Mouse (Mus musculus) layer of hippocampus, postnatal 14 days (tissue): Measurements from ENCODE around the gene Olfr1477. TPM values are rescaled to one million over a fixed set of nuclear protein-coding genes. Genes with fewer than 3 reads are reported as not detected.
"Not testable (repeated sequence)": the region's sequence is repeated elsewhere in the genome, so short reads cannot be mapped to it uniquely, and the experiment has no call there.

ENCODE experiments used
- DNase-seq, 2 experiments: peaks; one replicate each; pipeline ENCODE4 v3.0.0; 2021 to 2022; ENCODE audit warnings: low spot score in 2 of 2, mixed read lengths in 1 of 2
- long read RNA-seq, 2 experiments: library from polyadenylated mRNA; stranded (forward); transcript quantifications; one replicate each; pipeline ENCODE4 v2.0.0; 2021
- total RNA-seq, 2 experiments: library from RNA; stranded (reverse); gene quantifications; 2 replicates each; pipeline ENCODE4 v1.2.3; 2021

Gene Olfr1477
- total RNA-seq, result not detected
- long read RNA-seq, experiment 1, result 0 reads
- long read RNA-seq, experiment 2, result 0 reads

DNA sequence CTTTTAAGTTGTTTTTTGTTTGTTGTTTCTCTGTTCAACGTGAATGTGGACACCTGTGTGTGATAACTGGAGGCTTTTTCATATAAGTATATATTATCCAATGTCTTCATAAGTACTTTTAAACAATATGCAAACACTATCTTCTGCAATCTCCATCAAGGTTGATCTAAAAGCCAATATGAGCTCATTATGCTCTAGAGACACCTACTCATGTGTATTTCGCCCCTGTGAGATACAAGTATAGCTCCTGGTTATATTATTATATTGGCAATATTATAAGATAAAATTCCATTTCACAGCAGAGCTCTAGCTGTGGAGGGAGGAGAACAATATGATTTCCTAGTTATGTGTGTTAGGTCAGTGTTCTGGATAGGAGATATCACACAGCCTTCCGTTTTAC, at the start of gene Olfr1477:
TSS of gene Olfr1477 (plus strand) at position 301 of the 400 bp plus-strand sequence.
- no peak for DNase-seq

DNA sequence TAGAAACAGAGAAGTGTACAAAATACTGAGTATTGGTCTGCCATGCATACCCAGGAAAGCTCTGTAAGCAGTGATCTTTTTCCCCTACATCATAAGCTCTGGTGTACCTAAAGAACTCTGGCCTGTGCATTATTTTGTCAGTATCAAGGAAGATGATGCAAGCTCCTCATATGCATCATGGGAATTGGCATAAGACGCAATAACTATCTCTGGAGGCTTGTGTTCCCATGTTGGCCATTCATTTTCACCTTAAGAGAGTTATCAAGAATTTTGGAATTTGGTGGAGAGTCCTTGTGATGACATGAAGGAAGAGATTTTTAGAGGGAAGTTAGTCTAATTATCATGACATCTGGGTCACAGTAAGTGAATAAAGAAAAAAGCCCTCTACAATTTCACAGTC, 44.4 kb upstream of the Olfr1477 start, which contains the start of gene Olfr1472:
TSS of gene Olfr1472 (minus strand) at position 101 of the 400 bp plus-strand sequence.
- no peak for DNase-seq

DNA sequence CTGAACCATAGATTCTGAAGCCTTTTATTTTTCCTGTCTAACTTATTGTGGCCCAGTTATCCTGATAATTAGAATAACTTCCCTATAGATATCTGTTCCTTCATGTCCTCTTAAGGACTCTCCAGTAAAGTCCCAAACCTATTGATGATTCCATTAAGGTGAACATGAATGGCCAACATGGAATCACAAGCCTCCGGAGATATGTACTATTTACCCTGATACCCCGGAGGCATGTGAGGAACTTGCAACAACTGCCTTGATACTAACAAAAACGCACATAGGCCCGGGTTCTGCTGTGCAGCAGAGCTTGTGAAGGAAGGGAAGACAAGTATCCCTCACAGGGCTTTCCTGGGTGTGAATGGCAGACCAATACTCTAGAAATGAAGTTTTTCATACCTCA, 31.1 kb upstream of the Olfr1477 start, which contains the start of gene Olfr1474:
TSS of gene Olfr1474 (plus strand) at position 301 of the 400 bp plus-strand sequence.
- DNase-seq, result not testable (repeated sequence)

DNA sequence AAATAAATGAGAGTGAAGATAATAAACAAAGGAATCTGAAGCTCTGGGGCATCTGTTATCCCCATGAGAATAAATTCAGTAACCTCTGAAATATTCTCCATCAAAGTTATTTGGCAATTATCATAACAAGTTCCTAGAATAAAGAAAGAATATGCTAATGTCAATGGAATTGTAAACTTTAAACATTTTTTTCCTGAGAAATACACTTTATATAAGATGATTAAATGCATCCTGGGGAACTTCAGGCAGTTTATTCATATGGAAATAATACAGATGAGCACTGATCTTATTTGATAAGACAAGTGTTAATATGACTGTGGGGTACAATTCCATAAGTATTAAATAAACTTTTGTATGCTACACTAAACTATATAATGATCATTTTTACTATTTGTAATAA, 20.2 kb upstream of the Olfr1477 start, which contains the start of gene Olfr1475:
TSS of gene Olfr1475 (minus strand) at position 101 of the 400 bp plus-strand sequence.
- DNase-seq, result no peak

DNA sequence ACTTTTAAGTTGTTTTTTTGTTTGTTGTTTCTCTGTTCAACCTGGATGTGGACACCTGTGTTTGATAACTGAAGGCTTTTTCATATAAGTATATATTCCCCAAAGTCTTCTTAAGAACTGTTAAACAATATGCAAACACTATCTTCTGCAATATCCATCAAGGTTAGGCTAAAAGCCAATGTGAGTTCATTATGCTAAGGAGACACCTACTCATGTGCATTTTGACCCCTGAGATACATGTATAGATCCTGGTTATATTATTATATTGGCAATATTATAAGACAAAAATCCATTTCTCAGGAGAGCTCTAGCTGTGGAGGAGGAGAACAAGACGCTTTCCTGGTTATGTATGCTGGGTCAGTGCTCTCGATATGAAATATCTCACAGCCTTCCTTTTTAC, 27.3 kb downstream of the Olfr1477 start, which contains the start of gene Olfr1480:
TSS of gene Olfr1480 (plus strand) at position 301 of the 400 bp plus-strand sequence.
- DNase-seq, result no peak

Other genes starting within 250 kb of the Olfr1477 start
- gene Olfr1465, start 185.0 kb upstream of the Olfr1477 start, total RNA-seq, result not detected
- gene Olfr1466, start 161.7 kb upstream of the Olfr1477 start, total RNA-seq, result not detected
- not detected for gene Olfr1467, start 138.3 kb upstream of the Olfr1477 start, total RNA-seq
- gene Olfr1469, start 92.7 kb upstream of the Olfr1477 start, total RNA-seq, result not detected
- gene Olfr1471, start 57.1 kb upstream of the Olfr1477 start, total RNA-seq, result not detected
- gene Olfr1472, start 44.5 kb upstream of the Olfr1477 start, total RNA-seq, result not detected
- gene Olfr1474, start 31.0 kb upstream of the Olfr1477 start, total RNA-seq, result not detected
- not detected for gene Olfr1475, start 20.4 kb upstream of the Olfr1477 start, total RNA-seq
- gene Olfr1480, start 27.4 kb downstream of the Olfr1477 start, total RNA-seq, result not detected
- not detected for gene Olfr1484, start 83.0 kb downstream of the Olfr1477 start, total RNA-seq
- not detected for gene Olfr1487, start 116.8 kb downstream of the Olfr1477 start, total RNA-seq
- not detected for gene Olfr1489, start 131.1 kb downstream of the Olfr1477 start, total RNA-seq
- gene Olfr1490, start 150.5 kb downstream of the Olfr1477 start, total RNA-seq, result not detected
- gene Olfr1491, start 196.7 kb downstream of the Olfr1477 start, total RNA-seq, result not detected
- gene Olfr1493-ps1, start 222.7 kb downstream of the Olfr1477 start, total RNA-seq, result not detected
- gene Olfr1494, start 239.2 kb downstream of the Olfr1477 start, total RNA-seq, result not detected